Mouse (Mus musculus) stomach, postnatal 0 days (tissue): ENCODE data around the gene Stfa2l1. TPM values are rescaled to one million over a fixed set of nuclear protein-coding genes. Genes with fewer than 3 reads are reported as not detected.
"Not testable (repeated sequence)": the region's sequence is repeated elsewhere in the genome, so short reads cannot be mapped to it uniquely, and the experiment has no call there.

Experiments used
- ATAC-seq: fragments of 200-750 bp; cut with Nextera tagmentation; 2 replicates; pipeline ENCODE4 v1.8.0; 2017; ENCODE audit not compliant: low FRiP score, low TSS enrichment
- DNase-seq: peaks from one replicate; pipeline ENCODE4 v3.0.0-alpha.2; 2016; ENCODE audit warnings: low spot score
- H3K27ac ChIP-seq: fragments of 300-500 bp; sonication (generic); replicated peaks from 2 replicates; pipeline ENCODE4 v1.5.1; 2014; ENCODE audit warnings: mild to moderate bottlenecking, control low read depth
- H3K27me3 ChIP-seq: fragments of 300-500 bp; sonication (generic); 2 replicates; pipeline ENCODE4 v1.6.1; 2014; ENCODE audit warnings: low read length; ENCODE audit not compliant: control insufficient read depth, insufficient read depth
- H3K36me3 ChIP-seq: fragments of 300-500 bp; sonication (generic); 2 replicates; pipeline ENCODE4 v1.6.1; 2014; ENCODE audit warnings: low read length, mixed read lengths; ENCODE audit not compliant: control insufficient read depth, insufficient read depth
- H3K4me1 ChIP-seq: fragments of 300-500 bp; sonication (generic); replicated peaks from 2 replicates; pipeline ENCODE4 v1.6.1; 2014; ENCODE audit warnings: antibody characterized with exemption; ENCODE audit not compliant: control insufficient read depth, insufficient read depth
- H3K4me2 ChIP-seq: fragments of 300-500 bp; sonication (generic); replicated peaks from 2 replicates; pipeline ENCODE4 v1.6.1; 2014; ENCODE audit warnings: low read depth, mild to moderate bottlenecking, control low read depth, moderate library complexity
- H3K4me3 ChIP-seq: fragments of 300-500 bp; sonication (generic); 2 replicates; pipeline ENCODE4 v1.5.1; 2014; ENCODE audit warnings: low read depth, low read length, control low read depth
- H3K9ac ChIP-seq: fragments of 300-500 bp; sonication (generic); 2 replicates; pipeline ENCODE4 v1.6.1; 2014; ENCODE audit warnings: mild to moderate bottlenecking, low read length, control low read depth, mixed read lengths
- H3K9me3 ChIP-seq: fragments of 300-500 bp; sonication (generic); 2 replicates; pipeline ENCODE4 v1.6.1; 2016; ENCODE audit warnings: low read length; ENCODE audit not compliant: control insufficient read depth
- CTCF ChIP-seq: IDR thresholded peaks from 2 replicates; pipeline ENCODE4 v1.5.1; 2016; ENCODE audit warnings: antibody characterized with exemption, low read depth, mild to moderate bottlenecking, moderate library complexity
- EP300 ChIP-seq: optimal IDR thresholded peaks from 2 replicates; pipeline ENCODE3; 2016; ENCODE audit warnings: antibody characterized with exemption
- WGBS: fragments of 180-500 bp; shearing (Covaris S2); extraction: QIAGEN DNeasy Blood & Tissue Kit; methylation state at CpG from one replicate; pipeline ENCODE4 v1.1.7; 2014; 5-methylcytosine and 5-hydroxymethylcytosine counted together
- polyA plus RNA-seq: library from polyadenylated mRNA; unstranded; fragments of >200 nt; fragmentation: Nextera tagmentation; extraction: Ambion mirVana; gene quantifications from 2 replicates; pipeline ENCODE4 v1.2.1, GENCODE M21; 2015

The Stfa2l1 gene
- polyA plus RNA-seq = 0.82 and 1.8 TPM in 2 replicates

- no peaks in the 10 kb centered on the region for H3K4me1 ChIP-seq
- TF ChIP-seq CTCF (no peak), EP300 (no peak)
- no peak within 1 kb of the TSS for H3K27ac ChIP-seq
- no peaks in the 10 kb centered on the region for H3K27me3 ChIP-seq
- ATAC-seq (no peak), DNase-seq (no peak)
- H3K9ac ChIP-seq = no peak within 1 kb of the TSS
- no peak within 1 kb of the TSS for H3K4me2 ChIP-seq
- no peaks in the 10 kb centered on the region for H3K36me3 ChIP-seq
- no peaks in the 10 kb centered on the region for H3K9me3 ChIP-seq
- H3K4me3 ChIP-seq = no peak within 1 kb of the TSS
These were observed at the start of gene Stfa2l1 for GRCm38 (mm10) chr16:36156402-36156975. Gene Stfa2l1 (plus strand): TSS chr16:36156811.

- H3K36me3 ChIP-seq, DNase-seq, H3K27me3 ChIP-seq, H3K4me3 ChIP-seq, ATAC-seq, H3K9me3 ChIP-seq, H3K27ac ChIP-seq, H3K4me1 ChIP-seq, H3K9ac ChIP-seq, H3K4me2 ChIP-seq: not testable (repeated sequence)
These were observed 45.1 kb upstream of the Stfa2l1 start for GRCm38 (mm10) chr16:36111486-36111885.

- ATAC-seq, H3K4me2 ChIP-seq: not testable (repeated sequence)
- 93% methylated on average over 6 of the region's 6 CpGs for WGBS
These were observed 40.9 kb upstream of the Stfa2l1 start for GRCm38 (mm10) chr16:36115751-36116150.

GRCm38 (mm10) chr16:36128092-36128491 is 28.5 kb upstream of the Stfa2l1 start:
- no peak for DNase-seq
- Histone ChIP-seq H3K27me3 (no peaks in the 10 kb centered on the region), H3K36me3 (no peaks in the 10 kb centered on the region), H3K4me3 (no peak overlapping the region), H3K27ac (no peak overlapping the region), H3K9ac (no peak overlapping the region), H3K4me2 (no peak overlapping the region), H3K4me1 (no peaks in the 10 kb centered on the region), H3K9me3 (no peaks in the 10 kb centered on the region)
- no peak for ATAC-seq
- TF ChIP-seq CTCF (no peak), EP300 (no peak)
- whole genome bisulfite sequencing = 73% methylated on average over 7 of the region's 7 CpGs

More at GRCm38 (mm10) chr16:36115751-36116150, 40.9 kb upstream of the Stfa2l1 start:
- not testable (repeated sequence) for H3K36me3 ChIP-seq, H3K4me1 ChIP-seq, H3K27me3 ChIP-seq, H3K9me3 ChIP-seq, DNase-seq, H3K9ac ChIP-seq, H3K4me3 ChIP-seq, H3K27ac ChIP-seq

GRCm38 (mm10) chr16:36131141-36131540 is 25.5 kb upstream of the Stfa2l1 start, which contains the start of gene Csta1:
Gene Csta1 (minus strand): TSS chr16:36131241.
- WGBS = 49% methylated on average over 1 of the region's 1 CpGs
- H3K4me3 ChIP-seq = no peak within 1 kb of the TSS
- 0 out of 2 replicates have a peak within 1 kb of the TSS, but pooled peaks have one; percentile 25 for H3K27ac ChIP-seq
- H3K4me1 ChIP-seq = no peaks in the 10 kb centered on the region
- H3K36me3 ChIP-seq = no peaks in the 10 kb centered on the region
- no peak within 1 kb of the TSS for H3K9ac ChIP-seq
- no peaks in the 10 kb centered on the region for H3K9me3 ChIP-seq
- ATAC-seq (no peak), DNase-seq (no peak)
- no peaks in the 10 kb centered on the region for H3K27me3 ChIP-seq
- TF ChIP-seq CTCF = no peak
- TF ChIP-seq EP300 = no peak
- H3K4me2 ChIP-seq = no peak within 1 kb of the TSS

GRCm38 (mm10) chr16:36138201-36138600 is 18.4 kb upstream of the Stfa2l1 start:
- no peak for ATAC-seq
- no peaks in the 10 kb centered on the region for H3K27me3 ChIP-seq
- 81% methylated on average over 2 of the region's 2 CpGs for WGBS

GRCm38 (mm10) chr16:36167841-36168240 is 11.2 kb downstream of the Stfa2l1 start:
- H3K4me3 ChIP-seq, H3K9ac ChIP-seq, DNase-seq, ATAC-seq, H3K9me3 ChIP-seq, H3K36me3 ChIP-seq, H3K27me3 ChIP-seq, H3K4me2 ChIP-seq, H3K4me1 ChIP-seq, H3K27ac ChIP-seq: not testable (repeated sequence)
- 82% methylated on average over 9 of the region's 10 CpGs for WGBS

More at GRCm38 (mm10) chr16:36138201-36138600, 18.4 kb upstream of the Stfa2l1 start:
- TF ChIP-seq CTCF (no peak), EP300 (no peak)
- Histone ChIP-seq H3K36me3 (no peaks in the 10 kb centered on the region), H3K4me1 (no peaks in the 10 kb centered on the region), H3K4me2 (no peak overlapping the region), H3K4me3 (no peak overlapping the region), H3K9ac (no peak overlapping the region), H3K9me3 (no peaks in the 10 kb centered on the region), H3K27ac (no peak overlapping the region)
- DNase-seq = no peak
